Mouse (Mus musculus): ENCODE measurements around the gene Sipa1l3. TPM values are rescaled to one million over a fixed set of nuclear protein-coding genes. Genes with fewer than 3 reads are reported as not detected.

Gene Sipa1l3
- total RNA-seq, 2 experiments from 2014 or later, result 7.8 to 13.1 TPM

DNA sequence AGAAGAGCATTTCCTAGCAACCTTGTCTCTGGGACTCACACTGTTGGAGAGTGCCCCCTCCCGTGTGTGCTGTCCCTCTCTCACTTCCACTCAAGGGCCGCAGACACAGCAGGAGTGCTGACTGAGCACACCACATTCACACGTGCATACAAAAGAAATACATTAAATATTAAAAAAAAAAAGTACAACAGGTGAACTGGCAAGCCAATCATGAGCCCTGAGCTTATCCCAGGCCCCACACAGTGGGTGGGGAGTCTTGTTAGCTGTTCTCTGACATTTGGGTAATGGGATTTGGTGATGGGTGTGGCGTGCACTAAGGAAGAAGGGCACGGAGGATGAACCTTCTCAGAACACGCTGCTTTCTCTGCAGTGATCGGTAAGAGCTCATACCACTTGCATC, 215.8 kb downstream of the Sipa1l3 start:
- intact Hi-C loops (cut with DNase I; ENCODE audit: low total_unique reads), result no loop called here
- DNase-seq, result no peak

GRCm38 (mm10) chr7:29301127-29301566, 217.3 kb downstream of the Sipa1l3 start:
- intact Hi-C loops (cut with DNase I; ENCODE audit: low total_unique reads), result no loop called here
- DNase-seq, result peak; percentile 67

DNA sequence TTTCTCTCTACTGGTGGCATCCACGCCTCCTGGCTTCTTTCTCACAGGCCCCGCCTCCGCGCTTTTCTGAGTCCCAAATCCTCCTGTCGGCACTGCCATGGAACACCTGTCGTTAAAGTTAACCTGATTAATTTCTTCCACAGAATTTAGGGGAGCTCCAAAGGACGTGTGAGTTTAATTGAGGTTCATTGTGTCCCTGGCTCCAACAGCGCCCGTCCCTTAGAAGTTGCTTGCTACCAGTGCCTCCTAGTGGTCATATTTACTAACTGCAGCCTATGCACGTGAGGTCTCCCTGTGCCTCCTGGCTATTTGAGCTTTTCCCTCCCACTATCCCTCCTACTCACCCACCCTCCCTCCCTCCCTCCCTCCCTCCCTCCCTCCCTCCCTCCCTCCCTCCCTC, 221.4 kb downstream of the Sipa1l3 start:
- intact Hi-C loops (cut with DNase I; ENCODE audit: low total_unique reads), result loop anchor here (5.0 kb wide), 1 partner anchor 165 kb away; the partner anchor contains the start of gene Rasgrp4

DNA sequence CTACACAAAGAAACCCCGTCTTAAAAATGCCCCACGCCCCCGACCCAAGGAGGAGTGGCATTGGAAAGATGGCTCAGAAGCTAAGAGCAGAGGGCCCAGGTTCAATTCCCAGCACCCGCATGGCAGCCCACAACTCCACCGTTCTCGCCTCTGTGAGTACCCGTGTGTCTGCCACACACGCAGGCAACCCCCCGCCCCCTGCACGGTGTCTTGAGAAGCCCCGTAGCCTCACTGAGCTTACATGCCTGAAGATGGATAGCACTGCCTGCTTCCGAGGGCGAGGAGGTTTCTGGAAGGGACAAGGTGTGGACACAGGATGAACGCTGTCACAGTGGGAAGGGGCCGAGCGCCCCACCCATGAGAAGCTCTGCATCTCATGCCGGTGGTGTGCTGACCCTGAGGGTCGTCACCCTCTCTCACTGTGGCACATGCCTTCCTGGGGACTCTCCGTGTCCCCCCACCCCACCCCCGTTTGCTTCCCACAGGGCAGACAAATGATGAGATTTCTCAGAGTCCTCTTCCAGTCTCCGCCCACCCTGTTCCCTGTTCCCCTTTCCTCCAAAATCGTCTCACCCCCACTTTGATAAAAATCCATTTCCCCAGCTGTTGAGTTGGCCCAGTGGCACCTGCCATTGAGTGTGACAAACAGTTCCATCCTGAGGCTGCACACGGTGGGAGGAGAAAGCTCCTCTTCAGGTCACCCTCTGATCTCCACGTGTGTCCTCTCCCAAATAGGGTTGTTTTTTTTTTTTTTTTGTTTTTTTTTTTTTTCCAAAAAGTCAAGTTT, 222.4 kb downstream of the Sipa1l3 start:
- intact Hi-C loops (cut with DNase I; ENCODE audit: low total_unique reads), result loop anchor here (2.0 to 5.0 kb wide), 2 partner anchors 49 to 164 kb away; partner anchors contain the start of gene Rasgrp4
- no peak for DNase-seq

More for the DNA sequence above, 221.4 kb downstream of the Sipa1l3 start:
- peak; percentile 63 for DNase-seq

GRCm38 (mm10) chr7:29294111-29294761, 224.2 kb downstream of the Sipa1l3 start:
- DNase-seq, result no peak
- intact Hi-C loops (cut with DNase I; ENCODE audit: low total_unique reads), result loop anchor here (2.0 kb wide), 1 partner anchor 47 kb away; no protein-coding TSS in a partner anchor

DNA sequence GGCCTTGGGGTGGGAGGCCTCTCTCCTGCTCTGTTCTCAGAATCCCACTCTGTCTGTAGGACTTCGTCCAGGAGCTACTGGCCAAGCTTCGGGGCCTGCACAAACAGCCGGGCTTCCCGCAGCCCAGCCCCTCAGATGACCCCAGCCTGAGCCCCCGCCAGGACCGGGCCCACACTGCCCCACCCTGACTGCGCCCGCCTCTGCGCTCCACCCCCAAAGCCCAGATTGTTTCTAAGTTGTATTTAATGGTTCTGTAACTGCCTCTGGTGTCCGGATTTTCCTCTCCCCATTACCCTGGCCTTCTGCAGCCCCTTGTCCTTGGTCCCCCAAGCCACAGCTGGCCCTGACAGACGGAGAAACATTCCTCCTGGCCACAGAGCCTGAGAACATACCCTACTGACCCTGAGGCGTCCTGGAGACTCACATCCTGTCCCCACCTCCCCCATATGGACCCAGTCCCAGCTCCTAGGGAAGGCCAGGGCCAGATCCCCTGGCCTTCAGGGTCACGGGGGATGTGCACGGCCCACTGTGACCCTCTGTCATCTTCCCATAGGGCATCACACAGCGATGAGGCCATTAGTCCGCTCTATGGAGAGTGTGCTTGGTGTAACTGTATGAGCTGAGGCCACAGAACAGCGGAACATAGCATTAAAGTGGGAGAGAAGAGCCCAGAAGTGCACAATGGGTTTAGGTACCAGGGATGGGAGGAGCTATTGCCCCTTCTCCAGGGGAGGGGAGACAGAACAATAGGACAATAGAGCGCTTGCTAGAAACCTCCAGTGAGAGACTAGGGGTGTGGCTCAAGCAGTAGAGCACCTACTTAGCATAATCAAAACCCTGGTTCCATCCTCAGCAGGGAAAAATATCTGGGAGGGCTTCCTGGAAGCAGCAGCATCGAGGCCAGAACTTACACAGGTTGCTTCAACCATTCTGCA, 225.0 kb downstream of the Sipa1l3 start:
- intact Hi-C loops (cut with DNase I; ENCODE audit: low total_unique reads), result loop anchor here (2.0 kb wide), 1 partner anchor 47 kb away; no protein-coding TSS in a partner anchor
- peak; percentile 76 for DNase-seq

- DNase-seq, result peak; percentile 33
- intact Hi-C loops (cut with DNase I; ENCODE audit: low total_unique reads), result no loop called here
These were observed 225.9 kb downstream of the Sipa1l3 start for GRCm38 (mm10) chr7:29292458-29293098.

GRCm38 (mm10) chr7:29291616-29292457, 226.6 kb downstream of the Sipa1l3 start:
- intact Hi-C loops (cut with DNase I; ENCODE audit: low total_unique reads), result no loop called here
- no peak for DNase-seq

GRCm38 (mm10) chr7:29290691-29291485, 227.6 kb downstream of the Sipa1l3 start:
- DNase-seq, result no peak
- intact Hi-C loops (cut with DNase I; ENCODE audit: low total_unique reads), result no loop called here

GRCm38 (mm10) chr7:29289856-29290255, 228.6 kb downstream of the Sipa1l3 start:
- intact Hi-C loops (cut with DNase I; ENCODE audit: low total_unique reads), result no loop called here
- no peak for DNase-seq

GRCm38 (mm10) chr7:29288942-29289638, 229.4 kb downstream of the Sipa1l3 start, which contains the start of gene Ppp1r14a:
Gene Ppp1r14a (plus strand): TSS chr7:29289308.
- intact Hi-C loops (cut with DNase I; ENCODE audit: low total_unique reads), result no loop called here
- peak; percentile 85 for DNase-seq

DNA sequence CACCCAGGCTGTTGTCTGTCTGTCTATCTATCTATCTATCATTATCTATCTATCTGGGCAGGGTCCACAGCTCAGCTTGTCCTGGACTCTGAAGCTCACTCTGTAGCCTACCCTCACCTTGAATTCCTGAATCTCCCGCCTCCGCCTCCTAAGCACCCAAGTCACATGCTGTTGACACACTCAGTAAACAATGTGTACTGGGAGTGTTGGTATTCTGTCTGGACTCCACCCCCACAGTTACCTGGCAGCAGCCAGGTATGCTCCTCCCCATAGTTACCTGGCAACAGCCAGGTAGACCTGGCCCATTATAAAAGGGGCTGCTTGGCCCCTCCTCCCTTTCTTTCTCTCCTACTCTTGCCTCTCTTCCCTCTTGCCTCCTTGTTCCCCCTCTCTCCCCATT, 230.4 kb downstream of the Sipa1l3 start:
- no peak for DNase-seq
- intact Hi-C loops (cut with DNase I; ENCODE audit: low total_unique reads), result no loop called here

DNA sequence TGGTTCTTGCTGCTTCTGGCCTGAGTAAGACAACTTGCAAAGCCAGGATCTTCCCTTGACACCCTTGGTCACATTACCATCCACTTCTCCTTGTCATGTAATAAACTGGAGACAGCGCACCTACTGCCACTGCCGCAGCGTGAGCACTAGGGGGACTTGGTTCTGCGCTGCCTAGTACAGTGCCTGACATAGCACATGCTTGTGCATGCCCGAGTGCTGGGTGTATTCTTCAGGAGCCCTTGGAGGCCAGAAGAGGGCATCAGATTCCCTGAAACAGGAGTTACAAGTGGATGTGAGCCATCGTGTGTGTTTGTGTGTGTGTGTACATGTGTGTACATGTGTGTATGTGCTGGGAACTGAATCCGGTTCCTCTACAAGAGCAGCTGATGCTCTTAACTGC, 231.0 kb downstream of the Sipa1l3 start:
- intact Hi-C loops (cut with DNase I; ENCODE audit: low total_unique reads), result no loop called here
- DNase-seq, result no peak

DNA sequence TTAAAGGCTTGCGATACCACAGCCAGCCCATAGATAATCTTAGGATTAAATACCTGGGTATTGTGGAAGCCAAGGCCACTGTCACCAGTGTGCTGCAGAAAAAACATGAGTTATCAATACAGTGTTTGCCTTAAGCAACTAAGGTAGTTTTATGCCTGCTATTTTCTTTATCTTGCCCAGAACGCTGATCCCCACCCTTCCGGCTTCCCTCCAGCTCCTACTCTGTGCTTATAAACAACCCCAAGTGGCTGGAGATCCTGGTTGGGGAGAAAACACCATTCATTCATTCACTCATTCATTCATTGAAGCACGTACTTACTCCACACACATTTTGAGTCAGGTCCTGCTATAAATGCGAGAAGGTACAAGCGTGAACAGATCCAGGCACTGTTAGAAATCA, 233.9 kb downstream of the Sipa1l3 start:
- intact Hi-C loops (cut with DNase I; ENCODE audit: low total_unique reads), result no loop called here
- no peak for DNase-seq

GRCm38 (mm10) chr7:29283876-29284275, 234.6 kb downstream of the Sipa1l3 start:
- no peak for DNase-seq
- intact Hi-C loops (cut with DNase I; ENCODE audit: low total_unique reads), result no loop called here

DNA sequence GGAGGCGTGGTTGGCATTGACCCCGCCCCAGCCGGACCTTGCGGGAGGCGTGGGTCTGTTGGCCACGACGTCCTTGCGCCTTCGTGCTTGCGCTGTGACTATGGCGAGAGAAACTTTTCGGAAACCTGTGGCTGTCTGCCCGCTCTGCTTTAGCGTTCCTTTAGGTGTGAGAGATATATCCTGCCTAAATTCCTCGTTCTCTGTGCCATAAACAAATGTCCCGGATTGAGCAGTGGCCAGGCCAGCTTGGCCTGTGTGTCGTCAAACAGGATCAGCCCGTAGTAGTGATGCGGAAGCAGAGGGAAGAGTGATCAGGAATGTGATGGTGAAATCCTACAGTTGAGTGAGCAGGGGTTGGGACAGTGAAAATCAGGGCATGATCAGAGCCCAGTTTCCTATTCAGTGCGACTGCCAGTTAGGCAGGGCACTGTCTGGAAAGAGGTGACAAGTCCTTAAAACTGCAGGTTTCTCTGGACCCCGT, 236.3 kb downstream of the Sipa1l3 start:
- no peak for DNase-seq
- intact Hi-C loops (cut with DNase I; ENCODE audit: low total_unique reads), result no loop called here
